Mouse (Mus musculus): ENCODE results near the gene Fbxo28. TPM values are rescaled to one million over a fixed set of nuclear protein-coding genes. Genes with fewer than 3 reads are reported as not detected.

The Fbxo28 gene
- polyA plus RNA-seq (2016; fragmentation: Nextera tagmentation; extraction: Ambion mirVana), result 14.6 and 19.0 TPM in 2 replicates

DNA sequence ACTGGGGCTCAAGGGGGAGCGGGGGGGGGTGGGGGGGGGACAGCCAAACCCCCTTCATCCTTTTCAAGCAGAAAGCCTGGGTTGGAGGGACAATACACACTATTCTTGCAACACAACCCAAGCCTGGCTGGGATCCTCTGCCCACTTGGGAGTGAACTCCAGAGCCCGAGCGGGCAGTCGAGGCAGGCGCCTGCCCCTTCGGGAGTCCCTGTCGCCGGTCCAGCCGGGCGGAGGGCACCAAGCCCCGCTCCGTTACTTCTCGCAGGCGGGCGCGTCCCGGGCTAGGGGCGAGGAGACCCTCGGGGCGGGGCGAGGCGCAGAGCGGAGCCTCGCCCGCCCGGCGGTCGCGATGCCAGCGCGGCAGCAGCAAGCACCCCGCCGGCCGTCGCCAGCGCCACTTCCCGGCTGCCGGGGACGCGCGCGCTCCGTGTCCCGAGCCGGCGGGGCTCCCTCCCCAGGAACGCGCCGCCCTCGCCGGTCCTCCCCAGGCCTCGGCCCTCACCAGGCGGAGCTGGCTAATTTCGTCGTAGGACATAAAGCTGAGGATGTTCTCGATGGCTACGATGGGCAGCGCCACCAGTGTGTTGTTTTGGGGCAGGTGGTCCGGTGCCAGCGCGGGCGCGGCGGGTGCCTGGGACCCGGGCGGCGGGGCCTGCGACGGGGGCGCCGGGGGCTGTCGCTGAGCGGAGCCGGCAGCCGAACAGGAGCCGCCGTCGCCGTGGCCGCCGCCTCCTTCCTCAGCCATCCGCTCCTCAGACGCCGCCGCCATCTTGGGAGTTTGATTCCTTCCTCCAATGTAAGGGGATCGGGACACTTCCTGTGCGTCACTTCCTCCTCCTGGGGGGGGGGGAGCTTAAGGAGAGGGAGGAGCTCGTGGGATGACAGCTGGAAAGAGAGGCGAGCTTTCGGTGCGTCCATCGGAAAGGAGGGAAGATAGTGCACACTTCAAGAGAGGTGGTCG is at the start of gene Fbxo28:
Gene Fbxo28, minus strand, starts transcription at position 809 of the 961 bp plus-strand sequence.
- Histone ChIP-seq H3K4me1 (peaks cover 10% of the 10 kb centered on the region; the same call in 1 of the 2 replicates), H3K36me3 (peaks cover 6% of the 10 kb centered on the region), H3K27me3 (ENCODE audit: insufficient read depth, poor library complexity, severe bottlenecking) (no peaks in the 10 kb centered on the region), H3K27ac (peak within 1 kb of the TSS; percentile 99), H3K4me3 (peak within 1 kb of the TSS; percentile 100), H3K9me3 (no peaks in the 10 kb centered on the region)
- under 1% methylated on average over 80 of the region's 93 CpGs for WGBS
- DNase-seq (ENCODE audit: low spot score), result peak; percentile 97

DNA sequence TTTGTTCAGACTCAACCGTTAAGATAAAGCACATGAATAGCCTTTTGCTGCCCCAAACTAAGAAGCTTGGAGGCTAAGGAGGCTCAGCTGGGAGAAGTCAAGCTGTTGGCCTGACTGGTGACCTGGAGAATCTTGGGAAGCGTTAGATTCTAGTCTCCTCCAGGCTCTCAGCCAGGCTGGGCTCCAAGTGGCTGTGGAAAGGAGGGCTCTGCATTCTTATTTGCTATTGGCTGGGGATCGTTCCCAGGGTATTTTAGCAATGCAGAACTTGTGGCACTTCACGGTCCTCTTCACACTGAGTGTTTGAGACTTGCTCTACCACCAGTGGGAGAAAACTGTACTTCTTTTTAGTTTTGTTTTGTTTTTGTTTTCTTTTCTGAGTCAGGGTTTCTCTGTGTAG is 47.3 kb upstream of the Fbxo28 start:
- Histone ChIP-seq H3K27me3 (ENCODE audit: insufficient read depth, poor library complexity, severe bottlenecking) (no peaks in the 10 kb centered on the region), H3K36me3 (no peaks in the 10 kb centered on the region), H3K27ac (no peak overlapping the region), H3K9me3 (no peaks in the 10 kb centered on the region), H3K4me1 (0 out of 2 replicates have a peak, but pooled peaks cover 9% of the 10 kb centered on the region), H3K4me3 (no peak overlapping the region)
- 36% methylated on average over 4 of the region's 4 CpGs for WGBS
- DNase-seq (ENCODE audit: low spot score), result no peak

DNA sequence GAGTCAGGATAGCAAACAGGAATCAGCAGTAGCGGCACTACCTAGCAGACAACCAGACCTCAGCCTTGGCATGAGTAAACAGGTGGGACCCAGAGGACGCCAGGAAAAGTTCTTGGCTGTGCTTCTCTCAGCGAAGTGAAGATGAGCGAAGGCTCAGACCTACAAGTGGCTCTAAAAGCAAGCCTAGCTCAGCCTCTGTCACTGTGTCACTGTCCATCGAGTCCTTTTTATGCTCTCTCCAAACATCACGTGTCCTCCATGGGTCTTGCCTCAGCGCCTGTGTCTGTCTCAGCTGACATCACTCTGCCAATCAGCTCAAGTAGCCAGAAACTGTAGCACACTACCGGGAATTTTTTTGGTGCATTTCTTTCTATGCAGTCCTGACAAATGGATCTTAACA is 45.0 kb upstream of the Fbxo28 start:
- Histone ChIP-seq H3K36me3 (no peaks in the 10 kb centered on the region), H3K27me3 (ENCODE audit: insufficient read depth, poor library complexity, severe bottlenecking) (no peaks in the 10 kb centered on the region), H3K27ac (no peak overlapping the region), H3K9me3 (no peaks in the 10 kb centered on the region), H3K4me3 (no peak overlapping the region), H3K4me1 (0 out of 2 replicates have a peak, but pooled peaks cover 9% of the 10 kb centered on the region)
- 84% methylated on average over 8 of the region's 8 CpGs for WGBS
- DNase-seq (ENCODE audit: low spot score), result no peak

DNA sequence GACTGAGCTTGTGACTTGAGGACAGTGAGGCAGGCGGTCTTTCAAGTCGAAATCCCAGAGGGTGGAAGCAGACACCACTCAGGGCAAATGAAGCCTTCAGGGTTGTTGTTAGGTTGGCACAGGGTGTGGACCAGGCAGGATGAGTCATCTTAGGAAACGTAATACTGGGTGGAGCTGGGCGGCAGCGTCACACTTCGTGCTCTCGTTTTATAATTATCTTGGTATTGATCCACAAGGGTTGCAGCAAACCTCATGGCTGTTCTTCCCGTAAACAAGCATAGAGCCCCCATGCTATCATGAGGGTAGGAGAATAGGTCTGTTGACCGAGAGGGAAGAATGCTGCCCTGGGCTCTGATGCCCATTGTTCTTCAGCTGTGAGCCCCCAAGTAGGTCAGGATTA is 41.7 kb upstream of the Fbxo28 start:
- no peak for DNase-seq (ENCODE audit: low spot score)
- Histone ChIP-seq H3K36me3 (no peaks in the 10 kb centered on the region), H3K4me1 (no peaks in the 10 kb centered on the region), H3K27ac (no peak overlapping the region), H3K4me3 (no peak overlapping the region), H3K9me3 (no peaks in the 10 kb centered on the region), H3K27me3 (ENCODE audit: insufficient read depth, poor library complexity, severe bottlenecking) (no peaks in the 10 kb centered on the region)
- 68% methylated on average over 9 of the region's 9 CpGs for WGBS

DNA sequence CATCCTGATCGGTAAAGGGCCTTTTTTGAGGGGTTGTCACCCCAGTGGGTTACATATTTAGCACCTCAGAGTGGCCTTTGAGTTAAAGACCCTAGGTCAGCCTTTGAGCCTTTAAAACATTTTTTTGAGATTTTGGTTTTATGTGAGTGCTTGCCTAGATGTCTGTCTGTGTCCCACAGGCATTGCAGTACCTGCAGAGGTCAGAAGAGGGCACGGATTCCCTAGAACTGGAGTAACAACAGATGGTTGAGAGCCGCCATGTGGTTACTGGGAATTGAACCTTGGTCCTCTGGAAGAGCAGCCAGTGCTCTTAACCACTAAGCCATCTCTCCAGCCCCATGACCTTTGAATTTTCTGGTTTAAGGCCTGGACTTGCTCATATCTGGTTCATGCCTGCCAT is 39.9 kb upstream of the Fbxo28 start:
- 71% methylated on average over 3 of the region's 3 CpGs for WGBS
- Histone ChIP-seq H3K4me3 (no peak overlapping the region), H3K4me1 (no peaks in the 10 kb centered on the region), H3K36me3 (no peaks in the 10 kb centered on the region), H3K27ac (no peak overlapping the region), H3K27me3 (ENCODE audit: insufficient read depth, poor library complexity, severe bottlenecking) (no peaks in the 10 kb centered on the region), H3K9me3 (no peaks in the 10 kb centered on the region)
- no peak for DNase-seq (ENCODE audit: low spot score)

DNA sequence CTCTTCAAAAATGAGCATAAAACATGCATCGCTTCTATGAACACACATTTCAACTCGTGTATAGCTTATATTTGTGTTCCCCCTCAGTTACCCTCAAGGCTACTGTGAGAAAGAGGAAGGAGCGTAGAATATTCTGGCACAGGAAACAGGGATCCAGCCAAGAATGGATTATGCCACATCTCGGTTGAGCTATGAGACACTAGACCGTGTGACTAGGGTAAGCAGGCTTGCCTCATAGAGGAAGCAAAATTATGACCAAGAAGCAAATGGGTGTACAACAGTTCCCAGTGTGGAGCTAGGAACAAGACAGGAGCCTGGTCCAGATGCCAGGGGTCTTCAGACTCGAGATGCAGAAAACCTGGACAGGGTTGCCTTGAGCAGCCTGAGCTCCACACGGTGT is 39.3 kb upstream of the Fbxo28 start:
- H3K4me1 ChIP-seq, result no peaks in the 10 kb centered on the region
- 82% methylated on average over 7 of the region's 7 CpGs for WGBS
- H3K27me3 ChIP-seq (ENCODE audit: insufficient read depth, poor library complexity, severe bottlenecking), result no peaks in the 10 kb centered on the region
- H3K9me3 ChIP-seq, result no peaks in the 10 kb centered on the region
- no peak overlapping the region for H3K27ac ChIP-seq
- no peaks in the 10 kb centered on the region for H3K36me3 ChIP-seq
- no peak for DNase-seq (ENCODE audit: low spot score)
- H3K4me3 ChIP-seq, result no peak overlapping the region

DNA sequence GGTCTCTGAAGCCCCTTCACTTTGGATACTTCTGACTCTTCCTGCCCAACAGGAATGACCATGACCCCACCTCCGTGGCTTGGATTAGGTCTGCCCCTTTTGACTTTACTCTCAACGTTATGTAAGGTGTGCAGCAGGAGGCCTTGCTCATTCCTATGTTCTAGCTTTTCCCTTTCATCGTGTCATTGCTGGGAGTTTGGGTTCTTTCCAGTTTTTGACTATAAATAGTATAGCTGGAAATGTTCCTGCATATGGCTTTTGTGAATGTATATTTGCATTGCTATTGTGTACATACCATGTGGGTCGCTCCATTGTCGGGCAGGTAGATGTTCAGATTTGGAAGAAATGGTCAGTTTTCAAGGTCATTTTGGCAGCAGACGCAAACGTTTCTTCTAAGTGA is 37.4 kb upstream of the Fbxo28 start:
- 81% methylated on average over 7 of the region's 7 CpGs for WGBS
- H3K9me3 ChIP-seq, result no peaks in the 10 kb centered on the region
- no peak overlapping the region for H3K27ac ChIP-seq

DNA sequence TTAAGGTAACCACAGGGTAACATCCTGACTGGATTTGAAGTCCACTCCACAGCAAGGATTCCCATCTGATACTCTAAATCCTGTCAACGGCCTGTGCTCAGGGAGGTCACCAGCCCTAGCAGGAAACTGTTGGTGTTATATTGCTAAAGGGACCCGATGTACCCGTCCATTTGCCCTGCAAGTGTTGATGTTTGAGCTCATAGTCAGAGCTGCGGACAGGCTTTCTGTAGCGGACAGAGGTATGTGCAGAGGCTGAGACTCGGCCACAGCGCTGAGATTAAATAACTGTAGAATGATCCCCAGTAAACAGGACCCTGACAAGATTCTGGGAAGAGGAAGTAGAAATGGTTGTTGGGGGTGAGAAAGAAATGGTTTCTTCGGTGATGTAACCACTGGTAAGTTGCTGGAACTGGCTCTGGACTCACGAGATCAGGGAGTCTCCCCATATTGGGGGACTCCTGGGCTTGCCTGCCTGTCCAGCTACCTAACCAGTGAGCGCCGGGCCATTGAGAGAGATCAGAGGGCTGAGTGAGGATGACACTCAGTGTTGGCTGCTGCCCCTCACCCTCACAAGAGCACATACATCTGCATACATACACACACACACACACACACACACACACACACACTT is 36.9 kb upstream of the Fbxo28 start:
- peaks cover 6% of the 10 kb centered on the region; the same call in 1 of the 2 replicates for H3K27me3 ChIP-seq (ENCODE audit: insufficient read depth, poor library complexity, severe bottlenecking)
- DNase-seq (ENCODE audit: low spot score), result no peak
- no peaks in the 10 kb centered on the region for H3K9me3 ChIP-seq
- 60% methylated on average over 11 of the region's 11 CpGs for WGBS
- no peak overlapping the region for H3K27ac ChIP-seq
- no peaks in the 10 kb centered on the region for H3K4me1 ChIP-seq
- no peak overlapping the region for H3K4me3 ChIP-seq
- H3K36me3 ChIP-seq, result no peaks in the 10 kb centered on the region

More for the DNA sequence above, 37.4 kb upstream of the Fbxo28 start:
- no peaks in the 10 kb centered on the region for H3K4me1 ChIP-seq
- peaks cover 2% of the 10 kb centered on the region; the same call in 1 of the 2 replicates for H3K27me3 ChIP-seq (ENCODE audit: insufficient read depth, poor library complexity, severe bottlenecking)
- no peak for DNase-seq (ENCODE audit: low spot score)
- H3K4me3 ChIP-seq, result no peak overlapping the region
- H3K36me3 ChIP-seq, result no peaks in the 10 kb centered on the region

DNA sequence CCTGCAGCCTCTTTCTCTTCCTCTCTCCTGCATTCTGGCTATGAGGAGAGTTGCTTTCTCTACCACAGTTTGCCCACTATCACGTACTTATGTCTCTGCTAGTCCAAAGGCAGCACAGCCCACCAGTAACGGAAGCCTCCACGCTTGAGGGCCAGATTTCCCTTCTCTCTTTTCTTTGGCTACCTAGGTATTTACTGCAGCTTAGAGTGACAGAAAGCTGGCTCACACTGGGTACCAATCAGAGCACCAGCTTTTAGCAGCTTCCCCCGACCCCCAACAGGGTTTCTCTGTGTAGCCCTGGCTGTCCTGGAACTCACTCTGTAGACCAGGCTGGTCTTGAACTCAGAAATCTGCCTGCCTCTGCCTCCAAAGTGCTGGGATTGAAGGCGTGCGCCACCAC is 36.1 kb upstream of the Fbxo28 start:
- Histone ChIP-seq H3K27ac (no peak overlapping the region), H3K27me3 (ENCODE audit: insufficient read depth, poor library complexity, severe bottlenecking) (peaks cover 6% of the 10 kb centered on the region; the same call in 1 of the 2 replicates), H3K4me1 (no peaks in the 10 kb centered on the region), H3K4me3 (no peak overlapping the region), H3K36me3 (no peaks in the 10 kb centered on the region), H3K9me3 (no peaks in the 10 kb centered on the region)
- WGBS, result 84% methylated on average over 6 of the region's 6 CpGs
- DNase-seq (ENCODE audit: low spot score), result no peak

DNA sequence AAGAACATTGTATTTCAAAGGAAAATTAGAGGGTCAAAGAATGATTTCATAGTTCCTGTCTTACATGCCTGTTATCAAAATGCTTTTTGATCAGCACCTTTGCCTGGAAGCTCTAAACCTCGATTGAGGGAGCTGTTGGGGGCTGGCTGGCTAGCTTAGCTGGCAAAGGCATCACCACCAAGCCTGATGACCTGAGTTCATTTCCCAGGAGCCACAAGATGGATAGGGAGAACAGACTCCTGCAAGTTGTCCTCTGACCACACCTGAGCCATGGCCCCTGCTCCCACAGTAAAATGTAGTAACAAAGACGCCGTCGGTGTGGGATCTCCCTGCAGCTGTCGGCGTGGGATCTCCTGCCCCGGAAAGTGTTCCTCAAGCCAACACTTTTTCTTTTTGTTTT is 35.4 kb upstream of the Fbxo28 start:
- DNase-seq (ENCODE audit: low spot score), result no peak
- H3K27ac ChIP-seq, result no peak overlapping the region
- no peaks in the 10 kb centered on the region for H3K9me3 ChIP-seq
- WGBS, result 86% methylated on average over 7 of the region's 7 CpGs
- H3K36me3 ChIP-seq, result no peaks in the 10 kb centered on the region
- peaks cover 6% of the 10 kb centered on the region; the same call in 1 of the 2 replicates for H3K27me3 ChIP-seq (ENCODE audit: insufficient read depth, poor library complexity, severe bottlenecking)
- no peaks in the 10 kb centered on the region for H3K4me1 ChIP-seq
- no peak overlapping the region for H3K4me3 ChIP-seq

DNA sequence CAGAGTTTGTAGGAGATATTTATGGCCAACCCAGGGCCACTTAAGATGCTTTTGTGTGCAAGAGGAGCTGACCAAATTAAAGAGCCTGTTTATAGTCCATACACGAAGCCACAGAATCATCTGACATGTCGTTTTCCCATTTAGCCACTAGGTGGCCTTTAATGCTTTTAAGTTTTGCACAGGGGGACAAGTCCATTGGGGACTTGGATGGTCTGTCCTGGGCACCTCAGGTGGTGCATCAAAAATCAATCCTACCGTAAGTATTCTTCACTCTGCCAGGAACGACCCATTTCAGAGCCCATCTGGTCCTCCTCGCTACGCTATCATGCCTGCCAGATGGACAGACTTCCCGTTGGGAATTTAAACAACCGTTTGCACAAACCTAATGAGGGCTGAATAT is 34.8 kb upstream of the Fbxo28 start:
- 34% methylated on average over 8 of the region's 8 CpGs for WGBS
- H3K4me3 ChIP-seq, result no peak overlapping the region
- H3K27ac ChIP-seq, result no peak overlapping the region
- no peaks in the 10 kb centered on the region for H3K4me1 ChIP-seq
- peaks cover 6% of the 10 kb centered on the region; the same call in 1 of the 2 replicates for H3K27me3 ChIP-seq (ENCODE audit: insufficient read depth, poor library complexity, severe bottlenecking)
- no peaks in the 10 kb centered on the region for H3K36me3 ChIP-seq
- DNase-seq (ENCODE audit: low spot score), result no peak
- H3K9me3 ChIP-seq, result no peaks in the 10 kb centered on the region

DNA sequence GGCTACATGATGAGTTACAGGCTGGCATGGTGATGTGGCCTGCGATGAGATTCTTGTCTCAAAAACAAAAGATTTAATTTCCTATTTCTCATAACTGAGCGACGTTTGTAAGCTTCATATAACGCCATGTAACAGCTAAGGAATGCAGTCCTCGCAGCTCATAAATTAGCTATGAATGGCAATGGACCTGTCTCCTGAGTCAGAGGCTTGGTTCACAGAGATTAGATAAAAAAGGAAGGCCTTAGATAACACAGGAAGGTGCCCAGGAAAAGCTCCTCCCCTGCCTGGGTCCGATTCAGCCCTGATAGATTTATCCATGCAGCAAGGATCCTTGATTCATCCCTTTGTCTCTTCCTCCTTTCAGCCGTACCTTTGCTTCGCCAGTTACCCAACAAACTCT is 30.5 kb upstream of the Fbxo28 start:
- H3K9me3 ChIP-seq, result no peaks in the 10 kb centered on the region
- peaks cover 6% of the 10 kb centered on the region for H3K27me3 ChIP-seq (ENCODE audit: insufficient read depth, poor library complexity, severe bottlenecking)
- H3K27ac ChIP-seq, result no peak overlapping the region
- no peaks in the 10 kb centered on the region for H3K36me3 ChIP-seq
- WGBS, result 56% methylated on average over 8 of the region's 8 CpGs
- no peak overlapping the region for H3K4me3 ChIP-seq
- DNase-seq (ENCODE audit: low spot score), result no peak
- 0 out of 2 replicates have a peak, but pooled peaks cover 5% of the 10 kb centered on the region for H3K4me1 ChIP-seq

DNA sequence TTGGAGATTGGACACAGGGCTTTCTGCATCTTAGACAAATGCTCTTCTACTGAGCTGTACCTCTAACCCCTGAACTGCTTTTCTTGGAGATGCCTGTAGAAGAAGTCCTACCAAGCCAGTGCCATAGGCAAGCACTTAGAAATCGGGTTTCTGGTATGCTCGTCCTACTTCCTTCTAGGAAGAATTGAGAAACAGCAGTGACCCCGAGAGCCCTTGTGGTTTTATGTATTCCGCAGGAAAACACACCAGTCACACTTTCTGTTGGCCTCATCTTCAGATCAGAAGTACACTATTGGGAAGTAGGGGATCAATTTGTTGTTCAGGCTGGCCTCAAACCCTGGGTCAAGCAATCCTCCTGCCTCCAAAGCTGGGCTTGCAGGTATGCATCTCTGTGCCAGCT is 28.0 kb upstream of the Fbxo28 start:
- no peaks in the 10 kb centered on the region for H3K36me3 ChIP-seq
- 0 out of 2 replicates have a peak, but pooled peaks cover 5% of the 10 kb centered on the region for H3K4me1 ChIP-seq
- H3K27me3 ChIP-seq (ENCODE audit: insufficient read depth, poor library complexity, severe bottlenecking), result peaks cover 6% of the 10 kb centered on the region
- no peak overlapping the region for H3K4me3 ChIP-seq
- DNase-seq (ENCODE audit: low spot score), result no peak
- no peaks in the 10 kb centered on the region for H3K9me3 ChIP-seq
- no peak overlapping the region for H3K27ac ChIP-seq
- WGBS, result 71% methylated on average over 4 of the region's 4 CpGs
